Mouse (Mus musculus) lung, postnatal 36 days (tissue): ENCODE results near the gene Scarf1.
"Not testable (repeated sequence)": the region's sequence is repeated elsewhere in the genome, so short reads cannot be mapped to it uniquely, and the experiment has no call there.

ENCODE experiments used
- DNase-seq: peaks from one replicate; pipeline ENCODE4 v3.0.0; 2022; ENCODE audit warnings: mixed read lengths

Scarf1 gene

DNA sequence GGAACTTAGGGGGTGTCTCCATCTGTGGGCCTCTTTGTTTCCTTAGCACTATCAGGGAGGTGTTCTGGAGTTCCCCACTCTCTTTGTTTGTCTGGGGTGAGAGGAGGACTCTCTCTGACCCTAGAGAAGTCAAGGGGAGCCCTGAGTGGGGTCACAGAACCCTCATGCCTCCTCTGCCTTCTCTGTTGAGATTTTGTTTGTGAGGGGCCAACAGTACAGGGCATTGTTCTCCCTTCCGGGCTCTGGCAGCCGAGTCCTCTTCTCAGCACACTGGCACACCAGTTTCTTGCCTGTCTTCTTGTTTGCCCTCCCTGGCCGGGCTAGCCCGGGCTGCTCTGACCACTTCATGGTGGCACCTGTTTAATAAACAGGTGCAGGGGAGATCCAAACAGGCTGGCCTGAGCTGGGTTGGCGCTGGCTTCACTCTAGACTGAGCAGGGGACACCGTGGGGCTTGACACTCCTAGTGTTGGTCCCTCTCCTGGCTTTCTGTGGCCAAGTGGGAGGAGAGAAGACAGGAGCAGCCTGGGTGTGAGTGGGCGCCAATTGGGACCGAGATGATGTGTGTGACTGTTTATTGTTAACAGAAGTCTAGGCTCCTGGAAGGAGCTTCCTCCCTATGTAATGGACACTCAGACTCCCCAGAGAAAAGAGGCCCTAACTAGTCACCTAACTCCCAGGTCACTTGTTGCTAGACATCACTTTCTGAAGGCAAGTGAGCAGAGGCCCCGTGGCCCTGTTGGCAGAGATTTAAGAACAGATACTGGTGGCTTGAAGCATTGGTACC lies 25.0 kb downstream of the Scarf1 start:
- no peak for DNase-seq

DNA sequence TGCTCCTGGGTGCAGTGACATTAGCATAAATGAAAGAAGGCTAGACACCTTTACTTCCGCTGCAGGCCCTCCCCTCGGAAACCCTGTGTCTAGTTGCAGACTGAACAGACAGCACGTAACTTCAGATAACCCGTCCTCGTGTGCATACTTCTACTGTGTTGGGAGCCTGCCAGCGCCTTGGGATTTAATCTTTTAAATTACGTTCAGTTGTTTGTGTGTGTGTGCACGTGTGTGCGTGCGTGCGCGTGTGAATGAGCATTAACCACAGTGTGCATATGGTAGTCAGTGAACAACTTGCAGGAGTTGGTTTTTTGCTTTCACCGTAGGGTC lies 25.6 kb downstream of the Scarf1 start:
- DNase-seq: no peak

DNA sequence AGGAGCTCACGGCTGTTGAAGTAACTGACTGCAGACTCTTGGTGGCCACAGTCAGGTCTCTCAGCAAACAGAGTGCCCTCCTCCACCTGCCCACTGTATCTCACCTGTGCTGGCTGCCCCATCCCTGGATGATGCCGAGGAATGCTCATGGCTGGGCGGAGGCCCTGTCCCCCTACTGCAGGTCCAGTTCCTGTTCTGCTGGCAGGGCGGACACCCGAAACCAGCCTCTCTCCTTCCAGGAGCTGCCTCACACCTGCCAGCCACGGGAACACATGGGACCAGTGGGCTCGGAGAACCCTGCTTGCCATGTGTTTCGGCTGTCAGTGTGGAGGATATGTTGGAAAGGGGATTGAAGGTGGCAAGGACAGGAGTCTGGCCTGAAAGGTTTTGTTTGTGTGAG lies 26.9 kb downstream of the Scarf1 start:
- DNase-seq: no peak

DNA sequence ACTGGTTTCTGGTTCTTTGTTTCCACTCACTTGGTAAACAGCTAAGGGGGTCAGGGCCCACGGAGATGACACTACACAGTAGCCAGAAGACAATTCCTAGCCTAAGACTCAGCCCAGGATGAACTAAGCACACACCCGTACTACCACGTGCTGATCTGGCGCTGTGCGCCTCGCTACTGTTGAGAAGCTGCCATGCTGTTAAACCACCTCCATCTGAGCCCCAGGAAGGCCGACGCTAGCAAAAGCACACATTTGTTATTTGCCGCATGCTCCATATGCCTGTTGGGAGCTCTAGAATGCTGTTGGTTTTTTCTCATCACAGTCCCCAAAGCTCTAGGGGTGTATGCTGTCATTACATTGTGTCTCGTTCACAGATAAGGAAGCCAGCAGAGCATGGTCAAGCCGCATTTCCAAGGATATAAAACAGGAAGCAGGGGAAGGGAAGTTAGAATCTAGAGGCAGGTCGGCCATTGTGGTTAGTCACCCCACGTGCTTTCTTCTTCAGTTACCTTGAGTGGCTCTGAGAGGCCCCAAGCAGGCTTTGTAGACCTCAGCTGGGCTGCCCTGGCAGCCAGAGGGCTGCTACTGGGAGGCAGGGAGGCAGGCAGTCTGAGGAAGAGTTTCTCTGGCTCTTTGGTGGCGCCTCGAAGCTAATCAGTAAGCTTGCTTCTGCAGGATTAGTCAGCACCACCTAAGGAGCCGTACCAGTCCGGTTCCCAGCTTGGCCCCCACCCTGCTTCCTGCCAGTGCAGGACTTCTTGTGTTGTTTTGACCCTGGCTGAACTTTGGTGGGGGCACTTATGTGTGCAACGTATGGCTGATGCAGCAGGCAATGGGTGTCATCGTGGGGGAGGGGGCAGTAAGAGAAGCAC lies 27.6 kb downstream of the Scarf1 start:
- DNase-seq: peak; percentile 62

DNA sequence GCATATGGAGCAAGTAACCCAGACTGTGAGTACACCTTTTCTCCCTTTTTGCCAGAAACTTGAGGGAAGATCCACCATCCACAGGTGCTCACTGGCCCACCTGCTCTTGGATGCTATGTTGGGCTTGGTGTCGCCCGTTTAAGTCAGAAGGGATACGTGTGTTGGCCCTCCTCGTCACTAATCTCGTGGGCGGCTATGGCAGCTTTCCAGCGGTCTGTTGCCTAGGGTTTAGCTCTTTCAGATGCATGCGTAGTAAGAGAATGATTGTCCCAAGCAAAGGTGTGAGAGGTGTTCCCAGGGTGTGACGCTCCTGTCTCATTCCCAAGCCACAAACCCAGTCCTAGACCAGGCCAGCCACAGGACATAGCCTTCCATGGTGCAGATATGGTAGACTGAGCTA lies 31.4 kb downstream of the Scarf1 start:
- no peak for DNase-seq

DNA sequence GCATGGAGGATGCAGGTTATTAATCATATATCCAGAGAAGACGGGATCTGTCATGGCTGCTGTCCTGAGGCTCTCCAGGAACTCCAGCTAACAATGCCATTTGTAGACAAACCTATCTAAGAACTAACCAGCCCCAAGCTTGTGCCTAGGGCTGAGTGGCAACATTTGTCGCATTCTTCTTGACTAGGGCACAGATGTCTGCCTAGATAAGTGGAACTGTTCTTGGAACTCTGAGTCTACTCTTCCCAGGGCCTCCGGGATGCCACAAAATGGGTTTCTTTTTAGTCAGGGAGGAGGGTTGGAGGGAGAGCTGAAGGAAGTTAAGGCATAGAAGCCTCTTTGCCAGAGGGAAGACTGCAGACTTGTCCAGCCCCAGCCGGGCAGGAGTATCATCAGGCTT lies 32.7 kb downstream of the Scarf1 start:
- no peak for DNase-seq

DNA sequence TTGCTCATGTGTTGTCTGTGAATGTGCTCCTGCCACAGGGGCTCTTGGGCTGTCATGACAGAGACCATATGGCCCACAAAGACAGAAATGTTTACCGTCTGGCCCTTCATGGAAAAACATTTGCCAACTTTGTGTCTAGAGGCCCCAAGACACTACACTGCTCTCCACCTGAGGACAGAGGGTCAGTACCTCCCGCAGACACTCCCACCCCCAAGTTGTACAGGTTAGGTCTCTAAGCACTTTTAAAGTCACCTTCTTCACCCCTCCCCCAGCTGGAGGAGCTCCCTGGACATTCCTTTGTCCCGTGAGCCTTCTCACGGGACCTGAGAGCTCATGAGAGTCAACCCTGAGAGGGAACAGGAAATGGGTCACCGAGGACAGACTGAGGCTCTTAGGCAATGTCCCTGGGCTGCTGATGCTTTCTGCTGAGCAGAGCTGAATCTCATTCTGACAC lies 36.3 kb downstream of the Scarf1 start:
- DNase-seq: peak; percentile 87

DNA sequence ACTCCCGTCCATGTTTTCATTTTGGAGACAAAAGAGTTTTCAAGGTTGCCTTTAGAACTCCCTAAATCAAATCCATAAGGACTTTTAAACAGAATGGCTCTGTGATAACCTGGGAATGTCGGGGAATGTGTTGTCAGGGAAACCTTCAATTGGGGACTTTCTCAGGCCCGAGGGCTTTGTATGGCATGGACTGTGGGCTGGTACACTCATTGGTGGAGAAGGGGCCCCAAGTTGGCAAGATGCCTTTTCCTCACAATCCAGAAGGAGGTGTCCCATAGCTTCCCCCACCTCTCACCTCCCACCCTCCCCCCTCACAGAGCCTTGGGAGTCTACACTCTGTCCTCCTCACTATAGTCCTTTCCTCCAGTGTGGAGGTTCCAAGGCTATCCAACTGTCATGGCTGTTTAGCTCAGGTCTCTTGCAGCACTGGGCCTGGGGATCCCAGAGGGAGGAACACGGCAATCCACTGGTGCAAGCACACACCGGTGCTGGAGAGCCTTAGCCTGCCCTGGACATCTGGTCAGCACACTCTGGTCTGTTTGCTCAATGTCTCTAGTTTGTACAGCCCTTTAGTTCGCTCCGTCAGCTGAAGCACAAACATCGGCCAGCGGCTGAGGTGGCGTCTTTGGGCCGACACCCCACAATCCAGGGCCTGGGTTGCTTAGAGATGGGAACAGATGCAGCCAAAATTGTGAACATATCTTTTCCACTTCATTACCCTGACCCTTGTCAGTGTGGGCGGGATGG lies 37.0 kb downstream of the Scarf1 start:
- DNase-seq: peak; percentile 81

DNA sequence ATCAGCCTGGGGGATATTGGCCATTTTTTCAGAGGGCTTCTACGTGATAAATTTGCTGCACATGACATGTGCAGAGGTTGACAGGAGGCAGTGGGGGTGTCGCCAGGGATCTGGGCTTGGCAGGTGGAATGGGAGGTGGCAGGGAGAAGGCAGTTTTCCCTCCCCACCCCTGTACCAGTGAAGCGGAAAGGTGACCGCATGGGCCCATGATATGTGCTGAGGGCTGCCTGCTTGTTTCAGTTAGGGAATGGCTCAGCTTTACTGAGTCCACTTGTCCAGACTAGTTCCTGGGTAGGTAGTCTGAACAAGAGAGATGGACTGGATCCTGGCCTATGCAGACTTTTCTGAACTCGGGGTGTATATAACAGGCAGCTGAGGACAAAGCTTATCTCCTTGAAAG lies 38.0 kb downstream of the Scarf1 start:
- no peak for DNase-seq

DNA sequence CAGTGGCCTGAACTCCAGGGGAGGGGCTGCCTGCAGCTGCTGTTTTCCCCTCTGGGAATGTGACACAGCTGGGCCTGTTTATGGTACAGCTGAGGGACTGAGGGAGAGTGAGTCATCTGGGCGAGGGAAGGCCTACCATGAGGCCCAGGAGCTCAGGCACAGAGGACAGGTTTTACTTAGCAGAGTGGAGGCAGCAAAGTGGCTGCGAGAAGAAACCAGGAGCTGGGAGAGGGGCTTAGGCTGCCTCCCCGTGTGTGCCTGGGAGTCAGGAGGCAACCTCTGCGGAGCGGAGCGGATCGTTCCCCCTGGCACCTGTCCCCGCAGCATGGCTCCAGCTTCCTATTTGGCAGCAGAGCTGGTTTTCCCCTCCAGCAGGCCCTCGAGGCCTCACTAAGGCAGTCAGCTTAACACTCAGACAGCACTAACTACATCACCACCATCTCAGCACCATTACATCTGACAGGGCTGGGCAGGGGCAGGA lies 38.7 kb downstream of the Scarf1 start:
- peak; percentile 60 for DNase-seq

DNA sequence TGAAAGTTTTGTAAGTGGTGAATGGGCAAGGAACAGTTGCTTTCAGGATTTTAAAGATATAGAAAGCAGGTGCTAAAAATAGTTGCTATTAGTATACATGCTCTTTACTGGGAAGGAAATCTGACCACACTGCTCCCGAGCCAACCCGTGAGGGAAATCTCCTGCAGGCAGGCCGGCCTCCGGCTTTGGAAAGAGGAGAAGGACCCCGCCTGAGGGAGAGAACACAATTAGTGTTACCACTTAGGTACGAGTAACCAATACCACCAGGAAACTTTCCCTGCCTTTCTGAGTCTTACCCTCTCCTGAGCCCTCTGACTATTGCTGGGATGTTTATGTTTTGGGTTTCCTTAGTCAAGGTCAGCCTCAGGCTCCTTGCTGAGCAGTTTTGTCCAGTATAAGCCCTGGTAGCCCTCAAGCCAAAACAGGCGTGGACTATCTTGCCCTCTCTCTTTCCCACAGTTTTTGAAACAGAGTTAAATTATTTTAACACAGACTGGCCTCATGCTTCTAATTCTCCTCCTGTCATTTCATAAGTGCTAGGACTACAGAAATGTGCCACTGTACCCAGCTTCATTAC lies 39.7 kb downstream of the Scarf1 start:
- no peak for DNase-seq

DNA sequence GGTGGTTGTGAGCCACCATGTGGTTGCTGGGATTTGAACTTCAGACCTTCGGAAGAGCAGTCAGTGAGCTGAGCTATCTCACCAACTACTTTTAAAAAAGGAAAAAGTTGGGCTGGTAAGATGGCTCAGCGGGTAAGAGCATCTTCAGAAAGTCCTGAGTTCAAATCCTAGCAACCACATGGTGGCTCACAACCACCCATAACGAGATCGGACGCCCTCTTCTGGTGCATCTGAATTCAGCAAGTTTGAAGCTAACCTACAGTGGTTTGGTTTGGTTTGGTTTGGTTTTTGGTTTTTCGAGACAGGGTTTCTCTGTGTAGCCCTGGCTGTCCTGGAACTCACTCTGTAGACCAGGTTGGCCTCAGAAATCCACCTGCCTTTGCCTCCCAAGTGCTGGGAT lies 42.7 kb downstream of the Scarf1 start:
- DNase-seq: not testable (repeated sequence)

DNA sequence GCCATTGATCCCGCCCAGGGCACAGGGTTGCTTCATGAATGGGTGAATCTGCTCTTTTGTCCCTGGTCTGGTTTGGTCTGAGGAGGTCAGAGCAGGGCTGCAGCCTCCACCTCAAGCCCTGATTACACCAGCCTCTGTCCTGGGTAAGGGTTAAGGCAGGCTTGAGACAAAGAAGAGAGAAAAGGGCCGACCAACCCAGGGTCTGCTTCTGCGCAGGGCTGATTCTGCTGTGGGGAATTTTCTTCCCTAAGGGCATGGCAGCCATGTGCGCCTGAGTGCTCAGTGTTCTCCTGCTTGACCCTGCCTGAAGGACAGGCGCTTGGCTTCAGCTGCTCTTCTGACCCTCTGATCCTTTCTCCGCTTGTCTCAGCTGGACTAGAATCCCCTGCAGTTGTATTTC lies 43.8 kb downstream of the Scarf1 start:
- DNase-seq: no peak

DNA sequence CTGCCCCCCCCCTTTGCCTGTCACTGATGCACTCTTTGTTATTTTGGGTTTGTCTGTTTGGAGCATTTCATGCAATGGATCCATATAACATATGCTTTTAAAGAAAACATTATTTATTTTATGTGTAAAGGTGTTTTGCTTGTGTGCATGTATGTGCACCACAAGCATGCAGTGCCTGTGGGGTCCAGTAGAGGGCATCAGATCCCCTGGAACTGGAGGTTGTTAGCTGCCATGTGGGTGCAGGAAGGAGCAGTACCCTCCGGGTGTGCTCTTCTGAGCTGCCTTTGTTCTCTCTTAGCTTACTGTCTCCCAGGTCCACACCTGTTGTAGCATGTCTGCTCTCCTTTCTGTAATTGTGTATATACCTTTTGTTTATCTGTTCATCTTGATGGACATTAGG lies 44.8 kb downstream of the Scarf1 start:
- no peak for DNase-seq

DNA sequence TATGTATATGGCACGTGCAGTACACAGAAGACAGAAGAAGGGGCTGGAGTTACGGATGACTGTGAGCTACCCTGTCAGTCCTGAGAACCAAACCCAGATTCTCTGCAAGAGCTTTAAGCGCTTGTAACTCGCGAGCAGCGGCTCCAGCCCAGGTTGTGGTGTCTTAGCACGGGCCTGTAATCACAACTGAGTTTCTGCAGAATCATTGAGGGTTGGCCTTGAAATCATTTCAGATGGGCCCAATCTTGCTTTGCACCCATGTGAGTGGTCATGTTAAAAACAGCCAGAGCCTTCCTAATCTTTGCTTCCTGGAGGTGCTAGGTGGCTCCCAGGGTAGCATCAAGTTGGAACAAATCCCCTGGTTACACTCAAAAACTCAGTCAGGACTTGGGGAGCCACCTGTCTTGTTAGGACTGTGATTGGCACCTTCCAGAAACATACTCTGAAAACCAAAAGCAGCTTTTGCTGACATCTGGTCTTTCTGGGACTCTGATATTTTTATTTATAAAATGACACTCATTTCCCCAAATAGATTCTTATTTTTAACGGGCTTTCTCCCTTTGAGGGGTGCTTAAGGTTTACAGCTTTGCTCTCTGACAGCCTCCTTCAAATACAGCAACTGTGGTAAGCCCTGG lies 46.6 kb downstream of the Scarf1 start:
- DNase-seq: no peak

DNA sequence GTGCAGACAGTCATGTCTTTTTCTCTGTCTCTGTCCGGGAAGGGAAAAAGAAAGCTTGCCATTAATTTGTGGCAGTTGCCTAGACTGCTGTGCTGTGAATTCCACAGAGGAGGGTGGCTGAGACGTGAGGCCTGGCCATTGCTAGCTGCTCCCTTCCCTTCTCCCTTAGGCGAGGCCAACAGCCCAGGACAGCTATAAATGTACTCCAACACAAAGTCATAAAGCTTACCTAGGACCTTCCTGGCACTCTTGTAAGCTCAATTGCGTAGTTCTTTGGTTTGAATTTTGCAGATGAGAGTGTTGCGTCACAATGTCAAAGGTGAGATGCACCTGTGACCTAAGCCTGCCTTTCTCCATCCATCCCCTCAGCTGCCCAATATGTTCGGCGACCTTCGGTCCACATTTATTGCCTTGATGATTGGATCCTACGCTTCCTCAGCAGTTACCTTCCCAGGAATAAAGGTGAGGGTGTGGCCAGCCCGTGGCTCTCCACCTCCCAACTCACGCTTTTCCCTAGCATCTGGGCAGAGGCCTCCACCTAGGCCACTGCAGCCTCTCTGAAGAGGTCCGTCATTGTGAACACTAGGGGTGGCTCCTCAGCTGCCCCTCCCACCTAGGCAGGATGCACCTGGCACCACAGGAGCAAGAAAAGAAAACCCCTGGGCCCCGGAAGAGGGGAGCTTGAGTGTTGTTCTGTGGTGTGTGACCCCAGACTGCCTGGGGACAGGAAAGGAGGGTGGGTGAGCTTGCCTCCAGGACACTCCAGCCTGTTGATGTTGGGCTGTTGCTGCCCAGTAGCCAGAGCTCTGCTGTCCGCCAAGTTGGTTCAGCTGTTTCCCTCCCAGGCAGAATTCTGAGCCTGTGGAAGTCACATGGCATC lies 47.4 kb downstream of the Scarf1 start:
- no peak for DNase-seq

DNA sequence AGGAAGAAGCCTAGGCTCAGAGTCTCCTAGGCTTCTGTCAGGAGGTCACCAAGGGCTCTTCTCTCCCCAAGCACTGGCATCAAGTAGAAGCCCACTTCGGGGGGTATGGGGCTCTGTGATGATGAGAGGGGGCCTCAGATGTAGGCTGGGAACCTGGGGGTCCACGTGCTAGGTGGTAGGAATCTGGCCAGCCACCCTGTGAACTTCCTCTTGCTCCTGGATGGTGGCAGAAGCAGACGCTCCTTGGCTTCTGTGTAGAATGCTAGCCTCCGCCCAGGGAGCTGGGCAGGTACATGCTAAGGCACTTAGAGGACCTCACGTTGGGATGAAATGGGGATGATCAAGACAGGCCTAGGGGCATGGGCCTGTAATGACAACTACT lies 48.1 kb downstream of the Scarf1 start:
- no peak for DNase-seq

DNA sequence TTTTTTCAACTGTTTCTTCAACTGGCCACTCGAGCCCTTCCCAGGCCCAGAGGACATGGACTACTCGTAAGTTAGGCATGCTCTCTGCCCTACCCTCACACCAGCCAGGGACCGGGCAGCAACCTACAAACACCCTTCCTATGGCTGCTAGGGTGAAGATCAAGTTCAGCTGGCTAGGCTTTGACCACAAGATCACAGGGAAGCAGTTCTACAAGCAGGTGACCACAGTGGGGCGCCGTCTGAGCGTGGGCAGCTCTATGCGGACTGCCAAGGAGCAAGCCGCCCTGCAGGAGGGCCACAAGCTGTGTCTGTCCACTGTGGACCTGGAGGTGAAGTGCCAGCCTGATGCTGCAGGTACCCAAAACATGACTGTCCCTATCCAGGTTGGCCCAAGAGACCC lies 49.5 kb downstream of the Scarf1 start:
- no peak for DNase-seq

DNA sequence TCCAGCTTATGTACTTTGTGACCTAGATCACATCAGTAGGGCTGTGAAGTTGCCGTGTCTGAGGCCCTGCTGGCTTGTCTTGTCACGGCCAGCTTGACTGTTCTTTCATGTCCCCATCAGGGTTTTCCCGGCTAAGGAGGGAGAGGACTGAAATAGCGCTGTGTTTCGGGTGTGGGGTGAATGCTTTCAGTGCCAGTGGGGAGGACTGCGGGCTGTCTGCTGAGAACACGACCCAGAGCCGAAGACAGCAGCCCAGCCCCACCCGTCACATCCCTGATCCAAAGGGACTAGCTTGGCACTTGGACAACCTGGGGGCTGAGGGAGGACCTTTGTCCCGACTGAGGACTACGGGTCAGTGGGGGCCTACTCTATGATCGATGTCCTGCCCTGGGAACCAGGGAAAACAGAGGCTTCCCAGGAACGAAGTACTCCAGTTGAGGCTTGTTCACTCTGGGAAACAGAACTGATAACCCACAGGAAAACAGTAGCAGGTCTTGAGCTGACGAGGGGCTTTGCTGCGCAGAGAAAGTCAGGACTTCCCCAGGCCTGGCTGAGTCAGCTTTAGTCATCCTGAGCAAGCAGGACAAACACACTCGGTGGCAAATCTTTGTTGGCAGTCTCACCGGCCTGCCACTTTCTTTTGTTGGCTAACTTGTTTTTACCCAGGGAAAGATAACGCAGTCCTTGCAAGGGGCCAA lies 50.7 kb downstream of the Scarf1 start:
- peak; percentile 76 for DNase-seq

DNA sequence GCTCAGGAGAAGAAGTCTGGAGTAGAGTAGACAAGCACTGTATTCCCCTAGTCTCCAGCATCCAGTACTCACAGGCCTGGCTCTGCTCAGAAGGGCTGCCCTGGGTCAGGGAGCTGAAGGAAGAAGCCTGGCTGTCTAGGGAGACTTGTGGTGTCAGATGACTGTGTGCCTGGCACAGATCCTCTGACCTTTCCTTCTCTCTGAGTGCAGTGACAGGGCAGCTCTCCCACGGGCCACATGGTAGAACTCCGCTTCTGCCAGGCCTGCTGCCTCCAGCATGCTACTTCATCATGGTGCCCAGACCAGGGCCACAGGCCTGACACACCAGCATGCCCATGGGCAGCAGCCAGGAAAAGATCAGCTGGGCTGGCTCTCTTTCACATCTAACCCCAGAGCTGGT lies 52.5 kb downstream of the Scarf1 start:
- peak; percentile 82 for DNase-seq
